Mouse (Mus musculus): Measurements from ENCODE around the gene Sh3rf3.

DNA sequence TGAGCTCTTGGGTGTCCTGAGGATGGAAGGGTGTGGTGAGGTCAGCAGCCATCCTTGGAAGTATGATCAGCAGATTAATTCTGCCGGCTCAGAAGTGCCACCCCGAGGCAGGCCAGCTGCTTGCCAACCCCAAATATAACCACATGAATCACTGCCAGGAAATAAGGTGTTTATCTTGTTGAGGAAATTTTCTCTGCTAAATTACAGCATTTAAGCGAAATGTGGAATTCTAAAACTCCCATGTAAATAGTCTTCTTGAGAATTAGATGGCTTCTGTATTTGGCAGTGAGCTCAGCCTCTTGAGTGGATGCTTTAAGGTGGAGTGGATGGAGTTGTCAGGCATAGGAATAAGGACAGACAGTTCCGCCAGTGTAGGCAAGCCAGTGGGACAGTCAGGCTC is 259.7 kb downstream of the Sh3rf3 start:
- TF ChIP-seq CTCF (IDR thresholded peaks at IDR 0.05; ENCODE audit: low read depth) (no peak), EP300 (IDR thresholded peaks at IDR 0.05; ENCODE audit: low read depth) (no peak)
